Comparison of ENCODE assay signal across 10 mouse cellular contexts in genomic region chr8:87468416-87468957, GRCm38 (mm10). TPM values are rescaled to one million over a fixed set of nuclear protein-coding genes. Genes with fewer than 3 reads are reported as not detected.
DNase-seq lines count a peak whose midpoint lies in the region; ATAC-seq and TF ChIP-seq lines count a peak whose summit lies in the region.
"Had no signal": no experiment of that assay in that cellular context is flagged by ENCODE, and none has a peak within 500 bp of the region (broad histone marks: within the 10 kb centered on the region; RNA-seq: fewer than 3 reads in every experiment).

No protein-coding gene starts in this region.

- intact Hi-C loops in heart, postnatal 14 days (cut with DNase I), result no loop called here
- intact Hi-C loops in left cerebral cortex, postnatal 25 days (cut with DNase I), result no loop called here

- H3K9me3 ChIP-seq in heart, postnatal 0 days (replicated peaks; ENCODE audit: control insufficient read depth, low read length), result no peaks in the 10 kb centered on the region
- H3K9me3 ChIP-seq in embryonic facial prominence, embryonic 15.5 days (replicated peaks), result no peaks in the 10 kb centered on the region
- no peaks in the 10 kb centered on the region for H3K9me3 ChIP-seq in hindbrain, postnatal 0 days (ENCODE audit: low read length)

- H3K4me1 ChIP-seq in heart, postnatal 0 days (ENCODE audit: control insufficient read depth, insufficient read depth), result peaks cover 20% of the 10 kb centered on the region
- peaks cover 42% of the 10 kb centered on the region for H3K4me1 ChIP-seq in embryonic facial prominence, embryonic 15.5 days
- peaks cover 4% of the 10 kb centered on the region; the same call in 1 of the 2 replicates for H3K4me1 ChIP-seq in hindbrain, postnatal 0 days (ENCODE audit: insufficient read depth, low read length)

- TF ChIP-seq EP300 in heart, postnatal 0 days (IDR thresholded peaks at IDR 0.05; ENCODE audit: low read depth), result no peak

- WGBS in heart, postnatal 0 days, result 3% methylated on average over 23 of the region's 23 CpGs
- WGBS in embryonic facial prominence, embryonic 15.5 days, result 1% methylated on average over 23 of the region's 23 CpGs
- WGBS in hindbrain, postnatal 0 days, result 6% methylated on average over 23 of the region's 23 CpGs

- TF ChIP-seq CTCF in heart, postnatal 0 days (IDR thresholded peaks at IDR 0.05; ENCODE audit: low read depth), result no peak
- TF ChIP-seq CTCF in hindbrain, postnatal 0 days (IDR thresholded peaks at IDR 0.05; ENCODE audit: low read depth), result no peak

- no peak overlapping the region for H3K27ac ChIP-seq in heart, postnatal 0 days (ENCODE audit: low read depth)
- no peak overlapping the region for H3K27ac ChIP-seq in embryonic facial prominence, embryonic 15.5 days (replicated peaks)
- peak overlapping the region; percentile 64 for H3K27ac ChIP-seq in hindbrain, postnatal 0 days

- no peak overlapping the region for H3K4me2 ChIP-seq in heart, postnatal 0 days (ENCODE audit: low read depth, low read length)
- peak overlapping the region; percentile 24; the same call in 1 of the 2 replicates for H3K4me2 ChIP-seq in embryonic facial prominence, embryonic 15.5 days (replicated peaks)
- H3K4me2 ChIP-seq in hindbrain, postnatal 0 days (ENCODE audit: low read depth, low read length), result peak overlapping the region; percentile 70

- DNase-seq in heart, postnatal 0 days (ENCODE audit: low spot score), result no peak
- DNase-seq in heart, postnatal 14 days, result no peak
- no peak for DNase-seq in hindbrain, postnatal 0 days (ENCODE audit: low spot score)
- DNase-seq in neural tube, embryonic 10.5 days (ENCODE audit: extremely low spot score, low spot score), result peak; percentile 52
- no peak for DNase-seq in left cerebral cortex, postnatal 25 days (ENCODE audit: low spot score in 2 of 2)
- no peak for DNase-seq in ovary, postnatal 36 days (ENCODE audit: low spot score)
- DNase-seq: gastrocnemius, postnatal 25 days had no signal

- H3K27me3 ChIP-seq in heart, postnatal 0 days (ENCODE audit: control insufficient read depth, insufficient read depth, low read length), result peaks cover 87% of the 10 kb centered on the region
- H3K27me3 ChIP-seq in embryonic facial prominence, embryonic 15.5 days, result peaks cover 84% of the 10 kb centered on the region
- H3K27me3 ChIP-seq in hindbrain, postnatal 0 days (ENCODE audit: insufficient read depth, low read length), result peaks cover 17% of the 10 kb centered on the region

- 0 out of 2 replicates have a peak overlapping the region, but pooled peaks have one; percentile 10 for H3K4me3 ChIP-seq in heart, postnatal 0 days (ENCODE audit: low read depth, low read length)
- peak overlapping the region; percentile 14 for H3K4me3 ChIP-seq in embryonic facial prominence, embryonic 15.5 days (replicated peaks)
- peak overlapping the region; percentile 42 for H3K4me3 ChIP-seq in hindbrain, postnatal 0 days (ENCODE audit: low read length)
- H3K4me3 ChIP-seq: myocyte had no signal

- no peak for ATAC-seq in heart, postnatal 0 days (ENCODE audit: insufficient read depth, low read depth)
- no peak for ATAC-seq in embryonic facial prominence, embryonic 15.5 days (ENCODE audit: insufficient number of reproducible peaks, low FRiP score, low TSS enrichment, low read depth)
- no peak for ATAC-seq in hindbrain, postnatal 0 days

- H3K36me3 ChIP-seq in heart, postnatal 0 days (replicated peaks; ENCODE audit: control insufficient read depth, insufficient read depth, low read length), result no peaks in the 10 kb centered on the region
- no peaks in the 10 kb centered on the region for H3K36me3 ChIP-seq in embryonic facial prominence, embryonic 15.5 days
- H3K36me3 ChIP-seq in hindbrain, postnatal 0 days (ENCODE audit: insufficient read depth, low read length), result no peaks in the 10 kb centered on the region

- no peak overlapping the region for H3K9ac ChIP-seq in heart, postnatal 0 days (replicated peaks; ENCODE audit: low read depth, low read length)
- H3K9ac ChIP-seq in embryonic facial prominence, embryonic 15.5 days, result no peak overlapping the region
- H3K9ac ChIP-seq in hindbrain, postnatal 0 days (replicated peaks; ENCODE audit: low read length), result peak overlapping the region; percentile 59

RNA-seq across cellular contexts. Expression of gene Cbln1, which starts 3.9 kb away (rescaled TPM):
- total RNA-seq in heart, postnatal 0 days (2014; rRNA removed; ENCODE audit: low replicate concordance), result not detected in 2 replicates
- polyA plus RNA-seq in heart, postnatal 0 days (2015; fragmentation: Nextera tagmentation; extraction: Ambion mirVana), result 0.08 TPM in 1 of 2 replicates, not detected in the other
- total RNA-seq in heart, postnatal 14 days (2021), result under 1 TPM; 0.29 to 0.37 TPM
- 0.51 and 0.61 TPM in 2 replicates for polyA plus RNA-seq in embryonic facial prominence, embryonic 15.5 days (2015; fragmentation: Nextera tagmentation; extraction: Ambion mirVana)
- 163 and 181 TPM in 2 replicates for total RNA-seq in hindbrain, postnatal 0 days (2014; rRNA removed)
- polyA plus RNA-seq in hindbrain, postnatal 0 days (2015; fragmentation: Nextera tagmentation; extraction: Ambion mirVana), result 56.8 and 64.9 TPM in 2 replicates
- 10 to 100 TPM in 1 of 2 experiments, 1 to 10 TPM in 1; 7.6 to 14.2 TPM for total RNA-seq in left cerebral cortex, postnatal 25 days (2021)
- total RNA-seq: liver, adult 2 months had no signal
- polyA plus RNA-seq: liver, adult 2 months had no signal

Comparison
In these comparisons a context has a peak if more than half of its experiments do, and no peak if none do; other contexts are left out.
1. RNA of gene Cbln1, which starts 3.9 kb away (total RNA-seq): 163 to 181 TPM in hindbrain, postnatal 0 days; 7.6 to 14.2 TPM in left cerebral cortex, postnatal 25 days, 0.29 to 0.37 TPM in heart, postnatal 14 days and not detected in heart, postnatal 0 days; every median in the first group is over 10 times any median in the second.
2. Peak in every context shown above with its lines, with median percentiles within 50 percentile points of each other: H3K4me3 ChIP-seq.